Mouse (Mus musculus): ENCODE data around the gene Gm49368. TPM values are rescaled to one million over a fixed set of nuclear protein-coding genes. Genes with fewer than 3 reads are reported as not detected.

Gene Gm49368
- polyA plus RNA-seq, 1 experiment from 2014 or later, result not detected

GRCm38 (mm10) chr7:128114371-128115105 lies 52.1 kb downstream of the Gm49368 start:
- ATAC-seq, result no peak
- no peak overlapping the region for H3K9ac ChIP-seq (replicated peaks; ENCODE audit: low read depth, low read length)
- no peaks in the 10 kb centered on the region for H3K9me3 ChIP-seq (ENCODE audit: control insufficient read depth, low read length)
- H3K4me2 ChIP-seq (ENCODE audit: low read length), result no peak overlapping the region
- H3K4me1 ChIP-seq (replicated peaks; ENCODE audit: control insufficient read depth, insufficient read depth, low read length), result no peaks in the 10 kb centered on the region
- H3K27me3 ChIP-seq (replicated peaks; ENCODE audit: control insufficient read depth, insufficient read depth, low read length), result no peaks in the 10 kb centered on the region
- no peak overlapping the region for H3K4me3 ChIP-seq (replicated peaks; ENCODE audit: low read length)
- WGBS, result 95% methylated on average over 11 of the region's 11 CpGs
- no peak overlapping the region for H3K27ac ChIP-seq (ENCODE audit: low read length)
- H3K36me3 ChIP-seq (ENCODE audit: control insufficient read depth, insufficient read depth), result no peaks in the 10 kb centered on the region

GRCm38 (mm10) chr7:128115211-128115958 lies 52.9 kb downstream of the Gm49368 start:
- H3K4me3 ChIP-seq (replicated peaks; ENCODE audit: low read length), result no peak overlapping the region
- 80% methylated on average over 5 of the region's 5 CpGs for WGBS

GRCm38 (mm10) chr7:128116396-128116795 lies 53.9 kb downstream of the Gm49368 start:
- H3K4me2 ChIP-seq (ENCODE audit: low read length), result no peak overlapping the region
- H3K36me3 ChIP-seq (ENCODE audit: control insufficient read depth, insufficient read depth), result no peaks in the 10 kb centered on the region
- no peak overlapping the region for H3K4me3 ChIP-seq (replicated peaks; ENCODE audit: low read length)
- H3K9ac ChIP-seq (replicated peaks; ENCODE audit: low read depth, low read length), result no peak overlapping the region
- no peak overlapping the region for H3K27ac ChIP-seq (ENCODE audit: low read length)
- H3K27me3 ChIP-seq (replicated peaks; ENCODE audit: control insufficient read depth, insufficient read depth, low read length), result no peaks in the 10 kb centered on the region
- no peak for ATAC-seq
- WGBS, result 90% methylated on average over 5 of the region's 5 CpGs
- H3K4me1 ChIP-seq (replicated peaks; ENCODE audit: control insufficient read depth, insufficient read depth, low read length), result no peaks in the 10 kb centered on the region
- H3K9me3 ChIP-seq (ENCODE audit: control insufficient read depth, low read length), result no peaks in the 10 kb centered on the region

More at GRCm38 (mm10) chr7:128115211-128115958, 52.9 kb downstream of the Gm49368 start:
- H3K9ac ChIP-seq (replicated peaks; ENCODE audit: low read depth, low read length), result no peak overlapping the region
- no peaks in the 10 kb centered on the region for H3K27me3 ChIP-seq (replicated peaks; ENCODE audit: control insufficient read depth, insufficient read depth, low read length)
- ATAC-seq, result no peak
- H3K4me2 ChIP-seq (ENCODE audit: low read length), result no peak overlapping the region
- no peaks in the 10 kb centered on the region for H3K4me1 ChIP-seq (replicated peaks; ENCODE audit: control insufficient read depth, insufficient read depth, low read length)
- no peak overlapping the region for H3K27ac ChIP-seq (ENCODE audit: low read length)
- H3K9me3 ChIP-seq (ENCODE audit: control insufficient read depth, low read length), result no peaks in the 10 kb centered on the region
- H3K36me3 ChIP-seq (ENCODE audit: control insufficient read depth, insufficient read depth), result no peaks in the 10 kb centered on the region

GRCm38 (mm10) chr7:128119726-128120490 lies 57.4 kb downstream of the Gm49368 start:
- Histone ChIP-seq H3K27me3 (replicated peaks; ENCODE audit: control insufficient read depth, insufficient read depth, low read length) (no peaks in the 10 kb centered on the region), H3K4me3 (replicated peaks; ENCODE audit: low read length) (no peak overlapping the region), H3K27ac (ENCODE audit: low read length) (no peak overlapping the region), H3K36me3 (ENCODE audit: control insufficient read depth, insufficient read depth) (no peaks in the 10 kb centered on the region), H3K4me2 (ENCODE audit: low read length) (no peak overlapping the region), H3K9ac (replicated peaks; ENCODE audit: low read depth, low read length) (no peak overlapping the region), H3K4me1 (replicated peaks; ENCODE audit: control insufficient read depth, insufficient read depth, low read length) (no peaks in the 10 kb centered on the region), H3K9me3 (ENCODE audit: control insufficient read depth, low read length) (no peaks in the 10 kb centered on the region)
- WGBS, result 80% methylated on average over 6 of the region's 6 CpGs
- no peak for ATAC-seq

- no peak within 1 kb of the TSS for H3K4me2 ChIP-seq (ENCODE audit: low read length)
- H3K27me3 ChIP-seq (replicated peaks; ENCODE audit: control insufficient read depth, insufficient read depth, low read length), result no peaks in the 10 kb centered on the region
- no peak for ATAC-seq
- no peak within 1 kb of the TSS for H3K27ac ChIP-seq (ENCODE audit: low read length)
- WGBS, result 87% methylated on average over 8 of the region's 8 CpGs
- H3K4me1 ChIP-seq (replicated peaks; ENCODE audit: control insufficient read depth, insufficient read depth, low read length), result no peaks in the 10 kb centered on the region
- no peaks in the 10 kb centered on the region for H3K9me3 ChIP-seq (ENCODE audit: control insufficient read depth, low read length)
- no peaks in the 10 kb centered on the region for H3K36me3 ChIP-seq (ENCODE audit: control insufficient read depth, insufficient read depth)
- H3K9ac ChIP-seq (replicated peaks; ENCODE audit: low read depth, low read length), result no peak within 1 kb of the TSS
- H3K4me3 ChIP-seq (replicated peaks; ENCODE audit: low read length), result no peak within 1 kb of the TSS
Measured at GRCm38 (mm10) chr7:128128741-128129720, 66.5 kb downstream of the Gm49368 start, which contains the start of gene Itgax. TSS of gene Itgax (plus strand) at chr7:128129547.

- Histone ChIP-seq H3K9ac (replicated peaks; ENCODE audit: low read depth, low read length) (no peak overlapping the region), H3K27me3 (replicated peaks; ENCODE audit: control insufficient read depth, insufficient read depth, low read length) (no peaks in the 10 kb centered on the region), H3K27ac (ENCODE audit: low read length) (no peak overlapping the region), H3K4me1 (replicated peaks; ENCODE audit: control insufficient read depth, insufficient read depth, low read length) (no peaks in the 10 kb centered on the region), H3K4me3 (replicated peaks; ENCODE audit: low read length) (no peak overlapping the region), H3K36me3 (ENCODE audit: control insufficient read depth, insufficient read depth) (no peaks in the 10 kb centered on the region), H3K4me2 (ENCODE audit: low read length) (no peak overlapping the region), H3K9me3 (ENCODE audit: control insufficient read depth, low read length) (no peaks in the 10 kb centered on the region)
- ATAC-seq, result no peak
- 93% methylated on average over 5 of the region's 5 CpGs for WGBS
Measured at GRCm38 (mm10) chr7:128132148-128132547, 69.7 kb downstream of the Gm49368 start.

- H3K27ac ChIP-seq (ENCODE audit: low read length), result no peak overlapping the region
- no peaks in the 10 kb centered on the region for H3K4me1 ChIP-seq (replicated peaks; ENCODE audit: control insufficient read depth, insufficient read depth, low read length)
- WGBS, result 86% methylated on average over 2 of the region's 2 CpGs
- ATAC-seq, result no peak
- H3K36me3 ChIP-seq (ENCODE audit: control insufficient read depth, insufficient read depth), result no peaks in the 10 kb centered on the region
- H3K4me3 ChIP-seq (replicated peaks; ENCODE audit: low read length), result no peak overlapping the region
- H3K9me3 ChIP-seq (ENCODE audit: control insufficient read depth, low read length), result no peaks in the 10 kb centered on the region
- no peak overlapping the region for H3K4me2 ChIP-seq (ENCODE audit: low read length)
- H3K27me3 ChIP-seq (replicated peaks; ENCODE audit: control insufficient read depth, insufficient read depth, low read length), result no peaks in the 10 kb centered on the region
- H3K9ac ChIP-seq (replicated peaks; ENCODE audit: low read depth, low read length), result no peak overlapping the region
Measured at GRCm38 (mm10) chr7:128133596-128133995, 71.1 kb downstream of the Gm49368 start.

GRCm38 (mm10) chr7:128136927-128137326 lies 74.4 kb downstream of the Gm49368 start:
- no peaks in the 10 kb centered on the region for H3K4me1 ChIP-seq (replicated peaks; ENCODE audit: control insufficient read depth, insufficient read depth, low read length)
- H3K9me3 ChIP-seq (ENCODE audit: control insufficient read depth, low read length), result no peaks in the 10 kb centered on the region
- H3K36me3 ChIP-seq (ENCODE audit: control insufficient read depth, insufficient read depth), result no peaks in the 10 kb centered on the region
- 59% methylated on average over 4 of the region's 4 CpGs for WGBS
- no peak overlapping the region for H3K27ac ChIP-seq (ENCODE audit: low read length)
- no peak for ATAC-seq
- no peak overlapping the region for H3K4me2 ChIP-seq (ENCODE audit: low read length)
- H3K4me3 ChIP-seq (replicated peaks; ENCODE audit: low read length), result no peak overlapping the region
- no peak overlapping the region for H3K9ac ChIP-seq (replicated peaks; ENCODE audit: low read depth, low read length)
- no peaks in the 10 kb centered on the region for H3K27me3 ChIP-seq (replicated peaks; ENCODE audit: control insufficient read depth, insufficient read depth, low read length)
